Mouse (Mus musculus) liver, adult 2 months (tissue): Measurements from ENCODE around the gene Cd247.

ENCODE experiments used
- CTCF ChIP-seq: fragments of 200-500 bp; IDR thresholded peaks from 2 replicates; pipeline ENCODE4 v1.5.1; 2011; ENCODE audit warnings: low read depth, low read length, control low read depth
- POLR2A ChIP-seq: fragments of 200-500 bp; IDR thresholded peaks from 2 replicates; pipeline ENCODE4 v1.6.1; 2011; ENCODE audit warnings: low read length, control low read depth; ENCODE audit not compliant: insufficient read depth; ENCODE audit errors: extremely low read depth

GRCm38 (mm10) chr1:165858356-165858755 lies 69.9 kb downstream of the Cd247 start:
- TF ChIP-seq CTCF = peak; percentile 69
- TF ChIP-seq POLR2A = no peak
